Mouse (Mus musculus) embryonic fibroblast, embryonic 13.5 days (primary cell): ENCODE results near the gene Unc5cl.

Experiments used
- CTCF ChIP-seq: IDR thresholded peaks from 2 replicates; pipeline ENCODE4 v1.5.1; 2011; ENCODE audit warnings: mild to moderate bottlenecking, control low read depth, low read length, moderate library complexity, borderline replicate concordance; ENCODE audit not compliant: insufficient read depth
- POLR2A ChIP-seq: IDR thresholded peaks from 2 replicates; pipeline ENCODE4 v1.6.1; 2011; ENCODE audit warnings: low read depth, mild to moderate bottlenecking, control low read depth, low read length, moderate library complexity

GRCm38 (mm10) chr17:48462096-48462495 lies 7.4 kb downstream of the Unc5cl start:
- no peak for TF ChIP-seq POLR2A
- TF ChIP-seq CTCF, result no peak
